15 mouse cellular contexts compared by ENCODE assay signal in genomic region chr17:27848351-27848750, GRCm38 (mm10).
"Had no signal": no experiment of that assay in that cellular context is flagged by ENCODE, and none has a peak within 500 bp of the region (broad histone marks: within the 10 kb centered on the region; RNA-seq: fewer than 3 reads in every experiment).

No protein-coding gene starts in this region.

- H3K4me2 ChIP-seq: kidney, embryonic 15.5 days; limb, embryonic 13.5 days; liver, embryonic 12.5 days; midbrain, embryonic 13.5 days; neural tube, embryonic 15.5 days had no signal

- DNase-seq: kidney, adult 2 months; kidney, postnatal 36 days; left cerebral cortex, postnatal 4 days; lung, adult 18-20 months; lung, postnatal 14 days; right cerebral cortex, adult 18-20 months; right cerebral cortex, postnatal 25 days; thymus, adult 18-20 months; thymus, postnatal 25 days had no signal

- H3K27me3 ChIP-seq: kidney, embryonic 15.5 days; limb, embryonic 13.5 days; liver, embryonic 12.5 days; midbrain, embryonic 13.5 days; neural tube, embryonic 15.5 days had no signal

- H3K4me1 ChIP-seq: kidney, embryonic 15.5 days; limb, embryonic 13.5 days; midbrain, embryonic 13.5 days; neural tube, embryonic 15.5 days had no signal

- H3K4me3 ChIP-seq: kidney, embryonic 15.5 days; limb, embryonic 13.5 days; liver, embryonic 12.5 days; midbrain, embryonic 13.5 days; myocyte; neural tube, embryonic 15.5 days had no signal

- ATAC-seq: liver, embryonic 12.5 days; midbrain, embryonic 13.5 days had no signal

- H3K9ac ChIP-seq: kidney, embryonic 15.5 days; limb, embryonic 13.5 days; liver, embryonic 12.5 days; midbrain, embryonic 13.5 days; neural tube, embryonic 15.5 days had no signal

- H3K27ac ChIP-seq: kidney, embryonic 15.5 days; limb, embryonic 13.5 days; liver, embryonic 12.5 days; midbrain, embryonic 13.5 days; neural tube, embryonic 15.5 days had no signal

- H3K9me3 ChIP-seq: kidney, embryonic 15.5 days; limb, embryonic 13.5 days; liver, embryonic 12.5 days; midbrain, embryonic 13.5 days; neural tube, embryonic 15.5 days had no signal
